Mouse (Mus musculus) heart, postnatal 10 days (tissue): ENCODE data around the gene Zcchc13. TPM values are rescaled to one million over a fixed set of nuclear protein-coding genes. Genes with fewer than 3 reads are reported as not detected.
"Not testable (repeated sequence)": the region's sequence is repeated elsewhere in the genome, so short reads cannot be mapped to it uniquely, and the experiment has no call there.

Experiments
- DNase-seq, 2 experiments: peaks; one replicate each; pipeline ENCODE4 v3.0.0; 2021
- intact Hi-C: fragments of 180-260 bp; cut with DNase I; formaldehyde crosslinking; loops from one replicate; pipeline ENCODE4 v1.15.1; 2025
- total RNA-seq, 2 experiments: library from RNA; stranded (reverse); gene quantifications; 2 replicates each; pipeline ENCODE4 v1.2.3; 2021

Zcchc13 gene
- total RNA-seq, 2 experiments from 2014 or later = not detected

- intact Hi-C loops = no loop called here
- DNase-seq = no peak
Measured at GRCm38 (mm10) chrX:103636021-103636420, 5.6 kb downstream of the Zcchc13 start.

- intact Hi-C loops = no loop called here
- no peak for DNase-seq
Measured at GRCm38 (mm10) chrX:103638566-103638965, 8.2 kb downstream of the Zcchc13 start.

GRCm38 (mm10) chrX:103644301-103644700, 13.9 kb downstream of the Zcchc13 start:
- intact Hi-C loops = no loop called here

GRCm38 (mm10) chrX:103652048-103652447, 21.7 kb downstream of the Zcchc13 start:
- intact Hi-C loops = no loop called here
- DNase-seq = no peak

More at GRCm38 (mm10) chrX:103644301-103644700, 13.9 kb downstream of the Zcchc13 start:
- DNase-seq = no peak

- intact Hi-C loops = no loop called here
- DNase-seq = peak in 1 of 2 experiments; percentile 3
Measured at GRCm38 (mm10) chrX:103653021-103653420, 22.6 kb downstream of the Zcchc13 start.

GRCm38 (mm10) chrX:103658985-103659384, 28.6 kb downstream of the Zcchc13 start:
- DNase-seq = no peak
- intact Hi-C loops = no loop called here

- DNase-seq, intact Hi-C loops: not testable (repeated sequence)
Measured at GRCm38 (mm10) chrX:103664445-103664844, 34.1 kb downstream of the Zcchc13 start.

GRCm38 (mm10) chrX:103670245-103670644, 39.9 kb downstream of the Zcchc13 start:
- no peak for DNase-seq
- intact Hi-C loops = loop anchor here (5.0 kb wide), 1 partner anchor 188 kb away; no protein-coding TSS in a partner anchor

- DNase-seq = no peak
- intact Hi-C loops = loop anchor here (5.0 kb wide), 1 partner anchor 191 kb away; no protein-coding TSS in a partner anchor
Measured at GRCm38 (mm10) chrX:103673761-103674160, 43.4 kb downstream of the Zcchc13 start.

- DNase-seq = peak; percentile 10 to 14
- intact Hi-C loops = loop anchor here (5.0 kb wide), 1 partner anchor 192 kb away; no protein-coding TSS in a partner anchor
Measured at GRCm38 (mm10) chrX:103674674-103675073, 44.3 kb downstream of the Zcchc13 start.

Other genes starting within 250 kb of the Zcchc13 start
- gene Tsx, start 216.1 kb upstream of the Zcchc13 start, total RNA-seq = not detected
- gene Gm26992, start 208.6 kb upstream of the Zcchc13 start, total RNA-seq = not detected
- 10 to 100 TPM; 19.2 to 19.8 TPM for gene Slc16a2, start 191.4 kb downstream of the Zcchc13 start, total RNA-seq